Mouse (Mus musculus) CH12.LX (cell line): Measurements from ENCODE around the gene Tom1. TPM values are rescaled to one million over a fixed set of nuclear protein-coding genes. Genes with fewer than 3 reads are reported as not detected.

ENCODE experiments used
- DNase-seq: peaks from one replicate; pipeline ENCODE4 v3.0.0-alpha.2; 2013; ENCODE audit errors: extremely low read depth
- H3K27ac ChIP-seq: 2 replicates; pipeline ENCODE4 v1.5.1; 2012; ENCODE audit warnings: low read depth, mild to moderate bottlenecking, control low read depth, moderate library complexity; ENCODE audit not compliant: insufficient read depth
- H3K27me3 ChIP-seq: replicated peaks from 2 replicates; pipeline ENCODE3; 2012; ENCODE audit warnings: inconsistent platforms
- H3K36me3 ChIP-seq, 2 experiments: replicated peaks in 1 of 2; 2 replicates each; pipeline versions ENCODE3 to v1.6.1; 2012; ENCODE audit warnings: inconsistent platforms in 1 of 2, low read length in 1 of 2, mild to moderate bottlenecking in 1 of 2, mixed read lengths in 1 of 2, moderate library complexity in 1 of 2; ENCODE audit not compliant: control insufficient read depth in 1 of 2, insufficient read depth in 1 of 2
- H3K4me1 ChIP-seq, 2 experiments: 2 replicates each; pipeline ENCODE4 v1.6.1; 2012; ENCODE audit warnings: inconsistent platforms in 1 of 2, moderate library complexity in 1 of 2; ENCODE audit not compliant: insufficient read depth in 2 of 2, control insufficient read depth in 1 of 2
- H3K4me2 ChIP-seq: 2 replicates; pipeline ENCODE4 v1.6.1; 2012; ENCODE audit warnings: low read depth, mild to moderate bottlenecking, control low read depth; ENCODE audit not compliant: poor library complexity, insufficient read depth, severe bottlenecking
- H3K4me3 ChIP-seq, 3 experiments: fragments of 150-350 bp in 1 of 3; sonication (generic) in 1 of 3; replicated peaks in 1 of 3; 2 replicates each; pipeline versions ENCODE3 to v1.5.1; 2011 to 2012; ENCODE audit warnings: low read depth in 2 of 3, low read length in 2 of 3, mild to moderate bottlenecking in 2 of 3, moderate library complexity in 2 of 3, control low read depth in 1 of 3, improper control_type of control experiment in 1 of 3, inconsistent platforms in 1 of 3, mixed read lengths in 1 of 3; ENCODE audit not compliant: poor library complexity in 1 of 3
- H3K79me2 ChIP-seq: replicated peaks from 2 replicates; pipeline ENCODE4 v1.6.1; 2012; ENCODE audit warnings: mild to moderate bottlenecking, moderate library complexity; ENCODE audit not compliant: control insufficient read depth, poor library complexity, insufficient read depth, severe bottlenecking; ENCODE audit errors: extremely low read depth
- H3K9ac ChIP-seq: 2 replicates; pipeline ENCODE4 v1.6.1; 2012; ENCODE audit warnings: low read depth, mild to moderate bottlenecking, control low read depth, moderate library complexity; ENCODE audit not compliant: insufficient read depth
- H3K9me3 ChIP-seq: replicated peaks from 2 replicates; pipeline ENCODE3; 2012; ENCODE audit warnings: low read length, inconsistent platforms, mixed read lengths
- CTCF ChIP-seq, 2 experiments: IDR thresholded peaks in 1 of 2; conservative IDR thresholded peaks in 1 of 2; 2 replicates each; pipeline ENCODE4 v1.5.1; 2011 to 2012; ENCODE audit warnings: low read depth in 2 of 2, low read length in 2 of 2, improper control_type of control experiment in 1 of 2, inconsistent platforms in 1 of 2, mild to moderate bottlenecking in 1 of 2, moderate library complexity in 1 of 2
- ELF1 ChIP-seq: IDR thresholded peaks from 2 replicates; pipeline ENCODE4 v1.6.1; 2014; ENCODE audit warnings: low read depth, mild to moderate bottlenecking, inconsistent platforms, low read length, improper control_type of control experiment
- EP300 ChIP-seq: IDR thresholded peaks from 2 replicates; pipeline ENCODE4 v1.6.1; 2011; ENCODE audit warnings: low read length, improper control_type of control experiment
- ETS1 ChIP-seq: conservative IDR thresholded peaks from 2 replicates; pipeline ENCODE4 v1.6.1; 2012; ENCODE audit warnings: low read depth, mild to moderate bottlenecking, inconsistent platforms, low read length, improper control_type of control experiment, moderate library complexity
- GABPA ChIP-seq: IDR thresholded peaks from 2 replicates; pipeline ENCODE4 v1.6.1; 2012; ENCODE audit warnings: low read depth, low read length, improper control_type of control experiment, inconsistent platforms; ENCODE audit not compliant: insufficient replicate concordance
- IRF4 ChIP-seq: IDR thresholded peaks from 2 replicates; pipeline ENCODE4 v1.6.1; 2014; ENCODE audit warnings: low read depth, mild to moderate bottlenecking, inconsistent platforms, low read length, improper control_type of control experiment
- JUN ChIP-seq: IDR thresholded peaks from 2 replicates; pipeline ENCODE4 v1.6.1; 2011; ENCODE audit warnings: low read depth, mild to moderate bottlenecking, low read length, improper control_type of control experiment, moderate library complexity; ENCODE audit not compliant: insufficient read depth
- JUND ChIP-seq: conservative IDR thresholded peaks from 2 replicates; pipeline ENCODE4 v1.6.1; 2011; ENCODE audit warnings: low read depth, low read length, improper control_type of control experiment
- KAT2A ChIP-seq: IDR thresholded peaks from 2 replicates; pipeline ENCODE4 v1.6.1; 2012; ENCODE audit warnings: low read length, improper control_type of control experiment, inconsistent platforms; ENCODE audit not compliant: insufficient replicate concordance
- MAFK ChIP-seq: IDR thresholded peaks from 2 replicates; pipeline ENCODE4 v1.6.1; 2011; ENCODE audit warnings: low read length, improper control_type of control experiment; ENCODE audit not compliant: insufficient replicate concordance
- MAX ChIP-seq: IDR thresholded peaks from 2 replicates; pipeline ENCODE4 v1.6.1; 2011; ENCODE audit warnings: low read length, improper control_type of control experiment
- MAZ ChIP-seq: IDR thresholded peaks from 2 replicates; pipeline ENCODE4 v1.6.1; 2012; ENCODE audit warnings: low read depth, mild to moderate bottlenecking, inconsistent platforms, low read length, improper control_type of control experiment, moderate library complexity
- MEF2A ChIP-seq: IDR thresholded peaks from 2 replicates; pipeline ENCODE4 v1.6.1; 2014; ENCODE audit warnings: low read depth, mild to moderate bottlenecking, inconsistent platforms, low read length, improper control_type of control experiment, borderline replicate concordance
- MXI1 ChIP-seq: IDR thresholded peaks from 2 replicates; pipeline ENCODE4 v1.6.1; 2011; ENCODE audit warnings: mild to moderate bottlenecking, low read depth, low read length, improper control_type of control experiment
- PAX5 ChIP-seq: IDR thresholded peaks from 2 replicates; pipeline ENCODE4 v1.6.1; 2012; ENCODE audit warnings: low read length, inconsistent platforms, mixed read lengths
- POLR2A ChIP-seq: IDR thresholded peaks from 2 replicates; pipeline ENCODE4 v1.6.1; 2011; ENCODE audit warnings: low read depth, mild to moderate bottlenecking, improper control_type of control experiment, low read length
- POLR2AphosphoS2 ChIP-seq: IDR thresholded peaks from 2 replicates; pipeline ENCODE4 v1.6.1; 2011; ENCODE audit warnings: low read depth, low read length, improper control_type of control experiment
- RAD21 ChIP-seq: IDR thresholded peaks from 2 replicates; pipeline ENCODE4 v1.6.1; 2011; ENCODE audit warnings: low read depth, mild to moderate bottlenecking, low read length, improper control_type of control experiment, moderate library complexity
- SIN3A ChIP-seq: IDR thresholded peaks from 2 replicates; pipeline ENCODE4 v1.6.1; 2012; ENCODE audit warnings: low read length, improper control_type of control experiment, inconsistent platforms
- SMC3 ChIP-seq: IDR thresholded peaks from 2 replicates; pipeline ENCODE4 v1.6.1; 2011; ENCODE audit warnings: low read depth, low read length, improper control_type of control experiment
- UBTF ChIP-seq: IDR thresholded peaks from 2 replicates; pipeline ENCODE4 v1.6.1; 2012; ENCODE audit warnings: low read depth, mild to moderate bottlenecking, inconsistent platforms, low read length, improper control_type of control experiment, moderate library complexity
- USF2 ChIP-seq: conservative IDR thresholded peaks from 2 replicates; pipeline ENCODE4 v1.6.1; 2011; ENCODE audit warnings: low read depth, low read length, improper control_type of control experiment
- ZKSCAN1 ChIP-seq: IDR thresholded peaks from 2 replicates; pipeline ENCODE4 v1.6.1; 2012; ENCODE audit warnings: low read depth, inconsistent platforms, low read length, improper control_type of control experiment, borderline replicate concordance
- ZMIZ1 ChIP-seq: IDR thresholded peaks from 2 replicates; pipeline ENCODE4 v1.6.1; 2012; ENCODE audit warnings: low read depth, mild to moderate bottlenecking, inconsistent platforms, low read length, improper control_type of control experiment
- ZNF384 ChIP-seq: IDR thresholded peaks from 2 replicates; pipeline ENCODE4 v1.6.1; 2012; ENCODE audit warnings: low read depth, low read length, improper control_type of control experiment, inconsistent platforms
- dilution Hi-C: fragments of 300-500 bp; cut with MboI; formaldehyde crosslinking; loops from 2 replicates; pipeline ENCODE4 v1.14.3; 2020; ENCODE audit warnings: low sequenced_read_pairs; ENCODE audit not compliant: extremely low pct_unique_long_range_greater_than_20kb, extremely low pct_ligation_motif_present
- in situ Hi-C: fragments of 300-500 bp; cut with MboI; formaldehyde crosslinking; loops from 3 replicates; pipeline ENCODE4 v1.14.3; 2019; ENCODE audit warnings: low sequenced_read_pairs, low pct_ligation_motif_present, low pct_unique_long_range_greater_than_20kb, mixed read lengths
- polyA plus RNA-seq: library from polyadenylated mRNA; unstranded; fragments of >175 nt; gene quantifications from 2 replicates; pipeline ENCODE4 v1.2.1, GENCODE M21; 2012; ENCODE audit warnings: low read depth; ENCODE audit not compliant: insufficient read length
- total RNA-seq, 2 experiments: library from RNA; depleted of rRNA; stranded (reverse); fragments of 300-350 nt in 1 of 2; fragments of >200 nt in 1 of 2; gene quantifications; 2 replicates each; pipeline ENCODE4 v1.2.3; 2012 to 2014

Gene Tom1
- total and polyA plus RNA-seq, 3 experiments = 13.4 to 25.3 (median 18.4) TPM

DNA sequence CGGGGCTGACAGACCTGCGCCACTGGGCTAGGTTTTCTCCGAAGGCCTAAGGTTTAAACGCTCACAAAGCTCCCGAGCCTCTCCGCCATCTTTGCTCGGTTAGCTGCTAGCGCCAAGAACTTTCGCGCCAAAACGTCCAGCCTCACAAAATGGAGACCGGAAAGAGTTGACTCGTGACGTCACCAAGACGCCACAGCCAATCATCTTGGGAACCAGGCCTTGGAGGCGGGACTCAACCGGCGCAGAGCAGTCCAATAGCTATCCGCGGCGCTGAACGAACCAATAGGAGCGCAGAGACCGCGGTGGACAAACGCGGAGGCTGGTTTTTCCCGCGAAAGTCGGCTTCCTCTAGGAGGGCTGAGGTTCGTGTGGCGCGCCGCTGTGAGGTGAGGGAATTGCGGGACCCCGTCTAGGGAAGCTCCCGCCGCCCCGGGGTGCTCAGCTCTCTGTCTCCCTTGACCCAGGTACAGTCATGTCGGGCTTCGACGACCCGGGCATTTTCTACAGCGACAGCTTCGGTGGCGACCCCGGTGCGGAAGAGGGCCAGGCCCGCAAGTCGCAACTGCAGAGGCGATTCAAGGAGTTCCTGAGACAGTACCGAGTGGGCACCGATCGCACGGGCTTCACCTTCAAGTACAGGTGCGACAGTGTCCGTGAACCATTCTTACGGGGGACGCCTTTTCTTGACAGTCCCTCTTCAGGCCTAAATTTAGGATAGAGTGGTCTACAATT is 75.9 kb downstream of the Tom1 start, which contains the start of gene Mcm5 (continued):
- TF ChIP-seq UBTF (no peak), USF2 (no peak), EP300 (no peak), IRF4 (peak; percentile 27; the same call in 1 of the 2 replicates), KAT2A (peak; percentile 92), SMC3 (no peak), JUND (peak; percentile 54; the same call in 1 of the 2 replicates), RAD21 (no peak)

DNA sequence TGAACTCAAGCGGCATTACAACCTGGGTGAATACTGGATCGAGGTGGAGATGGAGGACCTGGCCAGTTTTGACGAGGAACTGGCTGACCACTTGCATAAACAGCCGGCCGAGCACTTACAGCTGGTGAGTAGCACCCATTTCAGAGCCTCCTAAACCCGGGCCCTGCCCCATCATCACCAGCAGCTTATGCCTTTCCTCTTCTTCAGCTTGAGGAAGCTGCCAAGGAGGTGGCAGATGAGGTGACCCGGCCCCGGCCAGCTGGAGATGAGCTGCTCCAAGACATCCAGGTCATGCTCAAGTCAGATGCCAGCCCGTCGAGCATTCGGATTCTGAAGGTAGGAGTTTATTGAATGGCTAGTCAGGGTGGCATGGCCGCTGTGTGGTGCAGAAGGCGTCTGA is 76.6 kb downstream of the Tom1 start:
- DNase-seq = no peak
- peaks cover 11 to 44% of the 10 kb centered on the region in 2 experiments for H3K4me1 ChIP-seq
- dilution Hi-C loops (no loop called here), in situ Hi-C loops (no loop called here)
- peak overlapping the region; percentile 32; the same call in 1 of the 2 replicates for H3K27ac ChIP-seq
- H3K36me3 ChIP-seq = peaks cover 37 to 62% of the 10 kb centered on the region in 2 experiments
- H3K9me3 ChIP-seq = no peaks in the 10 kb centered on the region
- TF ChIP-seq CTCF (conservative IDR thresholded peaks at IDR 0.05 in 1 of 2, IDR thresholded peaks at IDR 0.05 in 1 of 2; ENCODE audit: low read depth in 2 of 2, low read length in 2 of 2) (no peak), MAX (no peak), MAFK (no peak), JUN (no peak), ZNF384 (no peak), ELF1 (no peak), EP300 (no peak), ZMIZ1 (no peak), PAX5 (no peak), MEF2A (no peak), MXI1 (no peak), GABPA (no peak), MAZ (no peak), SIN3A (no peak; the same call in 1 of the 2 replicates), POLR2AphosphoS2 (no peak), ETS1 (no peak), POLR2A (no peak), ZKSCAN1 (no peak), RAD21 (no peak)
- peak overlapping the region; percentile 64 to 91 (median 84) for H3K4me3 ChIP-seq
- H3K9ac ChIP-seq = peak overlapping the region; percentile 64
- no peaks in the 10 kb centered on the region for H3K27me3 ChIP-seq
- H3K4me2 ChIP-seq = peak overlapping the region; percentile 83
- H3K79me2 ChIP-seq = peaks cover 36% of the 10 kb centered on the region
